Mouse (Mus musculus): ENCODE results near the gene 3110082I17Rik. TPM values are rescaled to one million over a fixed set of nuclear protein-coding genes. Genes with fewer than 3 reads are reported as not detected.

The 3110082I17Rik gene
- total and polyA plus RNA-seq, 3 experiments = 41.2 to 100.0 (median 46.9) TPM

- no peaks in the 10 kb centered on the region for H3K79me2 ChIP-seq (replicated peaks; ENCODE audit: control insufficient read depth, extremely low read depth, insufficient read depth, poor library complexity, severe bottlenecking)
- peaks cover 7 to 43% of the 10 kb centered on the region in 2 experiments; a peak in 3 of 4 replicates for H3K4me1 ChIP-seq (ENCODE audit: control insufficient read depth in 1 of 2, insufficient read depth in 2 of 2)
- dilution Hi-C loops (cut with MboI; ENCODE audit: extremely low pct_ligation_motif_present, extremely low pct_unique_long_range_greater_than_20kb, low sequenced_read_pairs) = no loop called here
- TF ChIP-seq ZNF384 (IDR thresholded peaks at IDR 0.05; ENCODE audit: low read depth, low read length) = no peak
- TF ChIP-seq POLR2A (IDR thresholded peaks at IDR 0.05; ENCODE audit: low read depth, low read length) = no peak
- TF ChIP-seq MAFK (IDR thresholded peaks at IDR 0.05; ENCODE audit: insufficient replicate concordance, low read length) = no peak
- no peak for TF ChIP-seq TCF12 (IDR thresholded peaks at IDR 0.05; ENCODE audit: low read depth, low read length)
- no peak for TF ChIP-seq SIN3A (IDR thresholded peaks at IDR 0.05; ENCODE audit: low read length)
- no peak for TF ChIP-seq HCFC1 (IDR thresholded peaks at IDR 0.05; ENCODE audit: low read depth, low read length)
- no peak for TF ChIP-seq POLR2AphosphoS2 (IDR thresholded peaks at IDR 0.05; ENCODE audit: low read depth, low read length)
- no peak for TF ChIP-seq NELFE (IDR thresholded peaks at IDR 0.05; ENCODE audit: low read depth, low read length)
- TF ChIP-seq RAD21 (IDR thresholded peaks at IDR 0.05; ENCODE audit: low read depth, low read length) = no peak
- no peak for TF ChIP-seq JUN (IDR thresholded peaks at IDR 0.05; ENCODE audit: insufficient read depth, low read depth, low read length)
- TF ChIP-seq EP300 (IDR thresholded peaks at IDR 0.05; ENCODE audit: low read length) = no peak
- no peak for TF ChIP-seq RCOR1 (conservative IDR thresholded peaks at IDR 0.05; ENCODE audit: low read depth, low read length)
- no peak for TF ChIP-seq ZC3H11A (IDR thresholded peaks at IDR 0.05; ENCODE audit: low read depth, low read length)
- no peak for TF ChIP-seq BHLHE40 (IDR thresholded peaks at IDR 0.05; ENCODE audit: low read depth, low read length)
- TF ChIP-seq CHD2 (IDR thresholded peaks at IDR 0.05; ENCODE audit: low read length) = no peak
- no peak for TF ChIP-seq GABPA (IDR thresholded peaks at IDR 0.05; ENCODE audit: insufficient replicate concordance, low read depth, low read length)
- no peak for TF ChIP-seq ZMIZ1 (IDR thresholded peaks at IDR 0.05; ENCODE audit: low read depth, low read length)
- TF ChIP-seq ELF1 (IDR thresholded peaks at IDR 0.05; ENCODE audit: low read depth, low read length) = no peak
- no peak for TF ChIP-seq PAX5 (IDR thresholded peaks at IDR 0.05; ENCODE audit: low read length)
- H3K4me2 ChIP-seq (ENCODE audit: insufficient read depth, low read depth, poor library complexity, severe bottlenecking) = no peak overlapping the region
- no peaks in the 10 kb centered on the region for H3K27me3 ChIP-seq (replicated peaks)
- no peak overlapping the region for H3K4me3 ChIP-seq (replicated peaks in 1 of 3; ENCODE audit: low read depth in 2 of 3, low read length in 2 of 3, poor library complexity in 1 of 3)
- H3K36me3 ChIP-seq (replicated peaks in 1 of 2; ENCODE audit: control insufficient read depth in 1 of 2, insufficient read depth in 1 of 2, low read length in 1 of 2) = peaks cover 0 to 60% of the 10 kb centered on the region in 2 experiments
- no peak overlapping the region for H3K9ac ChIP-seq (ENCODE audit: insufficient read depth, low read depth)
- in situ Hi-C loops (cut with MboI; ENCODE audit: low pct_ligation_motif_present, low pct_unique_long_range_greater_than_20kb, low sequenced_read_pairs) = no loop called here
- no peak overlapping the region for H3K27ac ChIP-seq (ENCODE audit: insufficient read depth, low read depth)
- no peak for DNase-seq (ENCODE audit: extremely low read depth)
- H3K9me3 ChIP-seq (replicated peaks; ENCODE audit: low read length) = no peaks in the 10 kb centered on the region
Observed at GRCm38 (mm10) chr5:139388195-139388570, 72.1 kb downstream of the 3110082I17Rik start.

GRCm38 (mm10) chr5:139387329-139388194 lies 72.8 kb downstream of the 3110082I17Rik start:
- dilution Hi-C loops (cut with MboI; ENCODE audit: extremely low pct_ligation_motif_present, extremely low pct_unique_long_range_greater_than_20kb, low sequenced_read_pairs) = no loop called here
- H3K4me1 ChIP-seq (ENCODE audit: control insufficient read depth in 1 of 2, insufficient read depth in 2 of 2) = peaks cover 7 to 50% of the 10 kb centered on the region in 2 experiments; a peak in 3 of 4 replicates
- H3K9ac ChIP-seq (ENCODE audit: insufficient read depth, low read depth) = no peak overlapping the region
- no peak for DNase-seq (ENCODE audit: extremely low read depth)
- H3K27ac ChIP-seq (ENCODE audit: insufficient read depth, low read depth) = no peak overlapping the region
- no peak overlapping the region for H3K4me2 ChIP-seq (ENCODE audit: insufficient read depth, low read depth, poor library complexity, severe bottlenecking)
- in situ Hi-C loops (cut with MboI; ENCODE audit: low pct_ligation_motif_present, low pct_unique_long_range_greater_than_20kb, low sequenced_read_pairs) = no loop called here
- no peak overlapping the region for H3K4me3 ChIP-seq (replicated peaks in 1 of 3; ENCODE audit: low read depth in 2 of 3, low read length in 2 of 3, poor library complexity in 1 of 3)
- H3K9me3 ChIP-seq (replicated peaks; ENCODE audit: low read length) = no peaks in the 10 kb centered on the region
- H3K27me3 ChIP-seq (replicated peaks) = no peaks in the 10 kb centered on the region
- peaks cover 0 to 54% of the 10 kb centered on the region in 2 experiments for H3K36me3 ChIP-seq (replicated peaks in 1 of 2; ENCODE audit: control insufficient read depth in 1 of 2, insufficient read depth in 1 of 2, low read length in 1 of 2)
- no peaks in the 10 kb centered on the region for H3K79me2 ChIP-seq (replicated peaks; ENCODE audit: control insufficient read depth, extremely low read depth, insufficient read depth, poor library complexity, severe bottlenecking)
- TF ChIP-seq RAD21 (IDR thresholded peaks at IDR 0.05; ENCODE audit: low read depth, low read length) (no peak), EP300 (IDR thresholded peaks at IDR 0.05; ENCODE audit: low read length) (no peak), GABPA (IDR thresholded peaks at IDR 0.05; ENCODE audit: insufficient replicate concordance, low read depth, low read length) (no peak), BHLHE40 (IDR thresholded peaks at IDR 0.05; ENCODE audit: low read depth, low read length) (no peak), USF2 (conservative IDR thresholded peaks at IDR 0.05; ENCODE audit: low read depth, low read length) (no peak), RCOR1 (conservative IDR thresholded peaks at IDR 0.05; ENCODE audit: low read depth, low read length) (no peak), TBP (conservative IDR thresholded peaks at IDR 0.05; ENCODE audit: low read depth, low read length) (no peak), E2F4 (IDR thresholded peaks at IDR 0.05; ENCODE audit: insufficient replicate concordance, low read depth, low read length) (no peak), SIN3A (IDR thresholded peaks at IDR 0.05; ENCODE audit: low read length) (no peak)

Data from CH12.LX (cell line).